Mouse (Mus musculus) heart, postnatal 25 days (tissue): ENCODE data around the gene 1700067K01Rik. TPM values are rescaled to one million over a fixed set of nuclear protein-coding genes. Genes with fewer than 3 reads are reported as not detected.

ENCODE experiments used
- DNase-seq: peaks from one replicate; pipeline ENCODE4 v3.0.0; 2022; ENCODE audit warnings: low spot score
- intact Hi-C: fragments of 180-260 bp; cut with DNase I; formaldehyde crosslinking; loops from one replicate; pipeline ENCODE4 v1.15.1; 2025
- total RNA-seq, 2 experiments: library from RNA; stranded (reverse); gene quantifications; 2 replicates each; pipeline ENCODE4 v1.2.3; 2021

1700067K01Rik gene
- under 1 TPM in 1 of 2 experiments, not detected in 1; 0.26 TPM for total RNA-seq

- intact Hi-C loops, result no loop called here
- DNase-seq, result no peak
These were observed at the start of gene 1700067K01Rik for GRCm38 (mm10) chr8:84001281-84002000. Gene 1700067K01Rik (plus strand): TSS chr8:84001502.

DNA sequence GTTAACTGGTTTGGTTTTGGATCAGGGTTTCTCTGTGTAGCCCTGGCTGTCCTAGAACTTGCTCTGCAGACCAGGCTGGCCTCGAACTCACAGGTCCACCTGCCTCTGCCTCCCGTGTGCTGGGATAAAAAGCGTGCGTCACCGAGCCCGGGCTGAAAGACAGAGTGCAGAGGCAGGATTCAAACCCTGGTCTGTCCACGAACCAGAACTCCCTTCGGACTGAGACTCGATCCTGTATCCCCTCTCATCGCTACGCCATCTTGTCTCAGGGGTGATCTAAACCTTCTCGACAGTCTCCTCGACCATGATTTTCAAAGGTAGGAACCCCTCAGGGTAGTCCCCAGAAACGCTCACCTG lies 46.6 kb upstream of the 1700067K01Rik start:
- intact Hi-C loops, result loop anchor here (1.0 to 10.0 kb wide), 4 partner anchors 58 to 510 kb away; no protein-coding TSS in a partner anchor
- DNase-seq, result no peak

DNA sequence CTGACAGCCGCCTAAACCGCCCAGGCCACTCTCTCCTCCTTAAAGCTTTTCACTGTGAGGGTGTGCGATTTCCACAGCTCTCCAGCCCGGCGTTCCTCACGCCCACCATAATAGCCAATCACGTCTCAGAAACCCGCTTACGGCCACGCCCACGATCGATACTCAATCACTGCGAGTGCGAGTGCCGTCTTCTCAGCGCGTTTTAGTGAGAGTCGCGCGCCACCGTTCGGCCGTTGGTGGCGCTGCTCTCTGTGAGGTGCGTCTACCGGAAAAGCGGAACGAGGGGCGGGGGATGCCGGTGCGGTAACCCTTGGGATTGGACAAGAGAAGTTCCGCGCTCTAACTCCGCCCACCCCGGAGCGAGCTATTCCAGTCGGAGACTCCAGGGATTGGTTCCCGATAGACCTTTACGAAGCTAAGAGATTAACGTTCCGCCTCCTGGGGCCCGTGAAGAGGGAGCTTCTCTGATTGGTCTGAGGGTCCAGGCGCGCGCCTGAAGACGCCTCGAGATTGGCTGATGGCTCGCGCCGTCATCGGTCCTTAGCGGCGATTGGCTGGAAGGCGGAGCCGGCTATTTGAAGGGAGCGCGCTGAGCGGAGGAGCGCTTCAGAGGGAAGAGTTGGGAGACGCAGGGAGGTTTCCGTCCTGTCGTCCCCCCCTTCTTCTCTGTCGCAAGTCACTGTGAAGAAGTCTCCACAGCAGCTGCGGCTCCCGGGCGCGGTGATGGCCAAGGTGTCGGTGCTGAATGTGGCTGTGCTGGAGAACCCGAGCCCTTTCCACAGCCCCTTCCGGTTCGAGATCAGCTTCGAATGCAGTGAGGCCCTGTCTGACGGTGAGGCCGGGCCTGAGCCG lies 46.0 kb upstream of the 1700067K01Rik start, which contains the start of the genes Gm10644 and Asf1b:
Gene Gm10644 (minus strand): TSS at position 100 of the 852 bp plus-strand sequence.
Gene Asf1b (plus strand): TSS at position 402 of the 852 bp plus-strand sequence.
- intact Hi-C loops, result loop anchor here (1.0 to 10.0 kb wide), 4 partner anchors 59 to 511 kb away; no protein-coding TSS in a partner anchor

DNA sequence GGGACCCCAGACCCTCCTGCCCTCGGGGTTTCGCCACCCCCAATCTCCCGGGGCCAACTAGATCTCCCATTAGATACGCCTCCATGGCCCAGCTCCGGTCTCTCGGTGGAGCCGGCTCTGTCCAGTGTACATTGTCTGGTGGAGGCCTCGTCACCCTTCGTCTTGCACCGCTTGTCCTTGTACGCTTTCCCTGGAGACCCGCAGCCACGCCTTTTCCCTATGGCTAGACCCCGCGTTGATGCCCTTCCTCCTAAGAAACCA lies 45.4 kb upstream of the 1700067K01Rik start:
- DNase-seq, result no peak
- intact Hi-C loops, result loop anchor here (1.0 to 10.0 kb wide), 4 partner anchors 60 to 511 kb away; no protein-coding TSS in a partner anchor

More for the DNA sequence above, 46.0 kb upstream of the 1700067K01Rik start, which contains the start of the genes Gm10644 and Asf1b:
- DNase-seq, result peak; percentile 97

- DNase-seq, result no peak
- intact Hi-C loops, result loop anchor here (5.0 to 10.0 kb wide), 3 partner anchors 172 to 512 kb away; no protein-coding TSS in a partner anchor
These were observed 44.5 kb upstream of the 1700067K01Rik start for GRCm38 (mm10) chr8:83956789-83957188.

DNA sequence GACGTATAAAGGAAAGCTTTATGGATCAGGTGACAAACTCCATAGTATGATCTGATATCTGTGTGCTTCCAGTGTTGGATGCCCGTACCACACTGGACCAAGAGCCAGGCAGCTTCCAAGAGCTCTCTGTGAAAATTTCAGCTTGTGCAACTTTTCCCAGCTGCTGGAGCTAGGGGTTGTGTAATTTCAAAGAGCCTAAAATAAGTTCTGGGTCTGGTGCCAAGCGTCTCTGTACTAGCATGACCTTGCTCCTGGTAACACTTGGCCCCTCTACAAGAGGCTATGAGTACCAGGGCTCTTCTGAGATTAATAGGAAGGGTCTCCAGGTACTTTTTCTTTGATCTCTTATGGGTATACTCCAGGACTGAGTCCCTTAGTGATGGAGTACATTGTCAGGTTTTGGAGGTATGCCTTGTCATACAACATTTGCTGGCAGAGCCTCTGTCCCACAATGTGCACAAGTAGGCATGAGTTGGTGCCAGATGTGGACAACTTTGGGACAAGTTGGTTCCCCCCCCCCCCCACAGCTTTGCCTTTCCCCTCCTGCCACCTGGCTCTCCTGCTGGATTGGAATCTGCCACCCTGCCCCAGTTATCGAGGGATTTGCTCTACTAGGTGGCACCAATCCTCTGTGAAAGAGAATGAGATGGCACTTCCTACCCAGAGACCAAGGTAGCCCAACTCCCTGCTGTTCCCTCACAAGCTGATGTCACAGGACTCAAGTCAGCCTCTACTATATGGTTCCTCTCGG lies 37.1 kb upstream of the 1700067K01Rik start:
- intact Hi-C loops, result no loop called here
- no peak for DNase-seq

DNA sequence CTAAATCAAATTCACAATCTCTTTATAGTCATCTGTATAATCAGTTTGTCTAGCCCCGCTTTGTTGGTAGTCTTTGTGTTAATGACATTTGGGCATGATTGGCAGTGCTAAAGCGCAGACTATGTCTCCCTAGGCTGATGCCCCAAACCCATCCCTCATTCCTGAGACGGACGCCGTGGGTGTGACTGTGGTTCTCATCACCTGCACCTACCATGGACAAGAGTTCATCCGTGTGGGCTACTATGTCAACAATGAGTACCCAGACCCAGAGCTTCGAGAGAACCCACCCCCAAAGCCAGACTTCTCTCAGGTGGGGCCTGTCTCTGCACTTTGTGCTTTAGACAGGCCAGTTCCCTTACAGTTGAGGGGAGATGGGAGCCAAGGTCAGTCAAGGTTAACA lies 33.6 kb upstream of the 1700067K01Rik start:
- intact Hi-C loops, result no loop called here

DNA sequence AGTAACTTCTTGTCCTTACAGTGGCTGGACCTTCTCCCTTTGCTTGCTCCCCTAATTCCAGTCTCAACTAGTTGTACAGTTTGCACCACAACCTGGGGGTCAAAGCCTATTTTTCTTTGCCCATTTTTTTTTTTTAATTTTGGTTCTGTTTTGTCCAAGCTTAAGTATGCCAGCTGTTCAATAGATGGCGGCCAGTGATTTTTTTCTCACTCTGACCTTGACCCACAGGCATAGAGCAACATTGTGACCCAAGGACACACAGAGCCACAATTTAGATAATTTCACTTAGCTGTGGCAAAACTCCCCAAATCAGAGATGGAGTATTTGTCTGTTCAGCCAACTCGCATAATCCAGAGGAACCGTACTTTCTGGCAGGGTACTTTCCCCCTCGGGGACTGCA lies 30.2 kb upstream of the 1700067K01Rik start:
- DNase-seq, result no peak
- intact Hi-C loops, result no loop called here

More for the DNA sequence above, 33.6 kb upstream of the 1700067K01Rik start:
- DNase-seq, result no peak

DNA sequence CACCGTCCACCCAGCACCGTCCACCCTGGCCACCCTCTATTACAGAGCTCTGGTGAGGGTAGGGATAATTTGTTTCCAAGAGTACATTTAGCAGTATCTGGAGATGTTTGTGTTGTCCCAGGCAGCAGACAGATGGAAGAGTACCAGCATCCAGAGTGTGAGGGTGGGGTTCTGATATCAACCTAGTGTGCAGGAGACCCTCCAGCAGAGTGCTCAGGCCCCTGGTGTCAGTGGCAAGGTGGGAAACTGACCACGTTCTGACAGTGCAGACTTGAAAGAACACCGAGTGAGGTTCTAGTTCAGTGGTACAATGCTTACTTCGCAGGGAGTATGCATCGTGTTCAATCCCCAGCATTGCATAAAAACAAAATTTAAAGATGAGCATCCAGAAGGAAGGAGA lies 29.6 kb upstream of the 1700067K01Rik start:
- DNase-seq, result no peak
- intact Hi-C loops, result no loop called here

DNA sequence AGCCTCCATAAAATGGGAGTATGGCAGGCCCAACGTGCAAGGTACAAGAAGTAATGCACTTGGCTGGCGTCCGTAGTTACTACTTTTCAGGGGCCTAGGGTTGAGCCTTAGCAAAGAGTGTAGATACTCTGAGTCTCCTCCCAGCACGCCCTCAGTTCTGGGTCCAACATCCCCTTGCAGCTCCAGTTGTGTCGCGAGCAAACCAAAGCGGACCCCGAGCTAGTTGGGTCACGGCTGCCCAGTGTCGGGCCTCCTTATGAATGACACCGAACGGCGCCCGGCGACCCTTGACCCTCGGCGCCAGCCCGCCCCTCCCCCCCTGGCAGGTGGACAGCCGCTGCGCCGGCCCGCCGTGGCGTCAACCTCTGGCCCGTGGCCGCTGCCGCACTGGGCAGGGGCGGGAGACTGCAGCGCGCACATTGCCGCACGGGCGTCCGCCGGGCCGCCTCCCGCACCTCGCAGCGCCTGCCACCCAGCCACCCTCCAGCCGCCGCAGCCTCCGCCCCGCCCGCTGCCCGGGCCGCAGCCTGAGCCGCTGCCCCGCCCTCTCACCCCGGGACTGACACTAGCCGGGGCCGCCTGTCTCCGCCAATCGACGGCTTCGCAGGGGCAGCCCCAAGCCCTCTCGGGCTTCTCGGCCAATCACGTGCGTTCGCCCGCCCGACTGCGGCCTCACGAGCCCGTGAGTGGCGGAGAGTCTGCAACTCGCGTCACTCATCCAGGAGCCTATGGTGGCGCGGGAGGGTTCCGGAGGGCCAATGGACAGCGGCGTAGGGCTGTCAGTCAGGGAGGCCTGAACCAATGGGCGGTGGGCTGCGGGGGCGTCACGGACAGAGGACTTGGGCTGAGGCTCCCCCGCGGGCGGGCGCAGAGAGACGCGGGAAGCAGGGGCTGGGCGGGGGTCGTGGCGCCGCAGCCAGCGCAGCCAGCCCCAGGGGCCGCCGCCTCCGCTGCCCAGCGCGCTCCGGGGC lies 28.9 kb upstream of the 1700067K01Rik start, which contains the start of gene Prkaca:
Gene Prkaca (plus strand): TSS at position 844 of the 971 bp plus-strand sequence.
- intact Hi-C loops, result no loop called here
- DNase-seq, result peak; percentile 99

DNA sequence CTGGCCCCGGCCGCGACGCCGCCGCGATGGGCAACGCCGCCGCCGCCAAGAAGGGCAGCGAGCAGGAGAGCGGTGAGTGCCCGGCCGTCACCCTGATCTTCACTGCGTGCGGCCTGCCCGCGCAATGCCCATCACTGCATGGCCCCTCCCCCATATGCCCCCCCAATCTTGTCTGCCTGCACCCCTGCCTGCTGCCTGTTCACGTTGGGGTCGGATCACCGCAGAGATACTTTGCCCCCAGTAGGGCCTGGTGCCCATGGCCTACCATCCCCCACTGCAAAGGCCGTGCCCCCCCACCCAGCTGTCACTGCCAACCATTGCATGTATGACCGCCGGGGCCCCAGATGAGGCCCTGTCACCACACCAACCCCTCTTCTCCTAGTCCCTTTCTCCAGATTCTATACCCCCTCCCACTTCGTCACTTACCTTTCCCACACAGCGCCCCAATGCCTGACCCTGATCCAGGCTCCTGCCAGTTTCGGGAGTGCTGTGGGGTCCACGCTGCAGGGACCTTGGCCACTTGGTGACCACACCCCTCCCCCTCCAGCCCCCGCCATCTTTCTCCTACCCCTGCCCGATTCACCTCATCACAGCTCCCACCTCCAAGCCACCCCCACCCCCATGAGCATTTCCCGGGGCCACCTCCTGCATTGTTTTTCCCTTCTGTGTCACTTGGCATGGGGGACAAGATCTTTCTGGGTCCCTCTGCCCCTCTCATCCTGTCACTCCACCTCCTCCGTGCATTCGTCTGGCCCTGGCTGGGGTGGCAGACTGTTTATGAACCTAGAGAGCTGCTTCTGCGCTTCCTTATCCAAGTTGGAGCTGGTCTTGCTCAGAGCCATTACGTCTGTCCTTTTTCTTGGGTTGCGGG lies 27.9 kb upstream of the 1700067K01Rik start:
- intact Hi-C loops, result loop anchor here (2.0 kb wide), 1 partner anchor 21 kb away; no protein-coding TSS in a partner anchor
- DNase-seq, result no peak

- DNase-seq, result no peak
- intact Hi-C loops, result loop anchor here (2.0 kb wide), 1 partner anchor 20 kb away; no protein-coding TSS in a partner anchor
These were observed 26.8 kb upstream of the 1700067K01Rik start for GRCm38 (mm10) chr8:83974521-83974920.

- intact Hi-C loops, result no loop called here
- no peak for DNase-seq
These were observed 25.1 kb upstream of the 1700067K01Rik start for GRCm38 (mm10) chr8:83976101-83976630.

GRCm38 (mm10) chr8:83976779-83977350 lies 24.4 kb upstream of the 1700067K01Rik start:
- DNase-seq, result no peak

DNA sequence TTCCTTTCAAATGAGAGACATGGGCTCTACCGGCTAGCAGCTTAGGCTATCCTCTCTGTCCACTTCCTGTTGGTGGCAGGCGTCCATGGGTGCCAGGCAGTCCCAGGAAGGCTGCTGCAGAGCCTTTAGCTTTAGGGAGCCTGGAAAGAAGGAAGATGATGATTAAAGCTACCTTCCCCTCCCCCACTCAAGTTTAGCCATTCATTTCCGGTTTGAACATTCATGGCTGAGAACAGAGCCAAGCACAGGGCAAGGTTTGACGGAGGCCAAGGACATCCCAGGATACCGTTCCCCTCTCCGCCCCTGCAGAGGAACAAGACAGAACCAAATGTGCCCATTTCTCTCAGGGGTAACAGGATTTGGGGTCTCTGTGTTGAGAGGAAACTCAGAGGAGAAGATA lies 23.7 kb upstream of the 1700067K01Rik start:
- DNase-seq, result no peak
- intact Hi-C loops, result no loop called here

More at GRCm38 (mm10) chr8:83976779-83977350, 24.4 kb upstream of the 1700067K01Rik start:
- intact Hi-C loops, result no loop called here

- intact Hi-C loops, result no loop called here
- no peak for DNase-seq
These were observed 23.1 kb upstream of the 1700067K01Rik start for GRCm38 (mm10) chr8:83978200-83978599.

GRCm38 (mm10) chr8:83980250-83980649 lies 21.1 kb upstream of the 1700067K01Rik start:
- intact Hi-C loops, result no loop called here

More at GRCm38 (mm10) chr8:83980250-83980649, 21.1 kb upstream of the 1700067K01Rik start:
- DNase-seq, result no peak
